Mouse (Mus musculus) forebrain, postnatal 0 days (tissue): ENCODE results near the gene Irf3. TPM values are rescaled to one million over a fixed set of nuclear protein-coding genes. Genes with fewer than 3 reads are reported as not detected.

Source experiments
- ATAC-seq: fragments of 200-750 bp; cut with Nextera tagmentation; 2 replicates; pipeline ENCODE4 v1.8.0; 2017; ENCODE audit warnings: mild to moderate bottlenecking, moderate library complexity
- DNase-seq: peaks from one replicate; pipeline ENCODE4 v3.0.0-alpha.2; 2015
- H3K27ac ChIP-seq: fragments of 300-500 bp; sonication (generic); 2 replicates; pipeline ENCODE4 v1.5.1; 2014; ENCODE audit warnings: low read depth, mild to moderate bottlenecking, antibody characterized with exemption, low read length, moderate library complexity, mixed read lengths
- H3K27me3 ChIP-seq: fragments of 300-500 bp; sonication (generic); 2 replicates; pipeline ENCODE4 v1.6.1; 2014; ENCODE audit warnings: mild to moderate bottlenecking, low read length, mixed read lengths; ENCODE audit not compliant: insufficient read depth
- H3K36me3 ChIP-seq: fragments of 300-500 bp; sonication (generic); 2 replicates; pipeline ENCODE4 v1.6.1; 2014; ENCODE audit warnings: mild to moderate bottlenecking, moderate library complexity; ENCODE audit not compliant: insufficient read depth
- H3K4me1 ChIP-seq: fragments of 300-500 bp; sonication (generic); 2 replicates; pipeline ENCODE4 v1.6.1; 2014; ENCODE audit warnings: antibody characterized with exemption; ENCODE audit not compliant: insufficient read depth
- H3K4me2 ChIP-seq: fragments of 300-500 bp; sonication (generic); 2 replicates; pipeline ENCODE4 v1.6.1; 2014; ENCODE audit warnings: low read depth, mild to moderate bottlenecking, moderate library complexity
- H3K4me3 ChIP-seq: fragments of 300-500 bp; sonication (generic); 2 replicates; pipeline ENCODE4 v1.5.1; 2014; ENCODE audit warnings: low read depth, low read length, mixed read lengths
- H3K9ac ChIP-seq: fragments of 300-500 bp; sonication (generic); 2 replicates; pipeline ENCODE4 v1.6.1; 2014; ENCODE audit warnings: mild to moderate bottlenecking
- H3K9me3 ChIP-seq: fragments of 300-500 bp; sonication (generic); 2 replicates; pipeline ENCODE4 v1.6.1; 2016; ENCODE audit warnings: low read length
- CTCF ChIP-seq: sonication (generic); IDR thresholded peaks from 2 replicates; pipeline ENCODE4 v1.5.1; 2016; ENCODE audit warnings: antibody characterized with exemption, control low read depth, low read depth
- WGBS: fragments of 180-500 bp; shearing (Covaris S2); extraction: QIAGEN DNeasy Blood & Tissue Kit; methylation state at CpG from one replicate; pipeline ENCODE4 v1.1.7; 2014; 5-methylcytosine and 5-hydroxymethylcytosine counted together
- polyA plus RNA-seq: library from polyadenylated mRNA; unstranded; fragments of >200 nt; fragmentation: Nextera tagmentation; extraction: Ambion mirVana; gene quantifications from 2 replicates; pipeline ENCODE4 v1.2.1, GENCODE M21; 2015
- total RNA-seq: library from RNA; depleted of rRNA; stranded (reverse); fragments of >200 nt; gene quantifications from 2 replicates; pipeline ENCODE4 v1.2.3, GENCODE M21; 2014

The Irf3 gene
- total and polyA plus RNA-seq, 2 experiments from 2014 or later, result 23.1 to 39.7 TPM

DNA sequence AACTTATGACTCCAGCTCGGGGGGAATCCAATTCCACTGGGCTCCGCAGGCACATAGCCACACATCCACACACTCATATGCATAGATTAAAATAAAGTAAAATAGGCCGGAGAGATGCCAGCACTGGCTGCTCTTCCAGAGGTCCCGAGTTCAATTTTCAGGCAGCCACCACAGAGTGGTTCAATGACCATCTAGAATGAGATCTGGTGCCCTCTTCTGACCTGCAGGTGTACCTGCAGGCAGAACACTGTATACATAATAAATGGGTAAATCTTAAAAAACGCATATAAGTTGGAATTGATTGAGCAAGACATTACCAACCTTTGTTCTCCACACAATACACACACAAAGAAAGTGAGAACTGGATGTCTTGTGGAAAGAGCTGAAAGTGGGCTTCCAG, 41.8 kb upstream of the Irf3 start:
- Histone ChIP-seq H3K4me1 (0 out of 2 replicates have a peak, but pooled peaks cover 2% of the 10 kb centered on the region), H3K4me2 (no peak overlapping the region), H3K9ac (no peak overlapping the region), H3K27ac (no peak overlapping the region), H3K9me3 (no peaks in the 10 kb centered on the region), H3K27me3 (peaks cover 7% of the 10 kb centered on the region; the same call in 1 of the 2 replicates), H3K36me3 (peaks cover 17% of the 10 kb centered on the region), H3K4me3 (no peak overlapping the region)
- 52% methylated on average over 5 of the region's 5 CpGs for WGBS
- TF ChIP-seq CTCF, result peak; percentile 58
- ATAC-seq (no peak), DNase-seq (peak; percentile 19)

DNA sequence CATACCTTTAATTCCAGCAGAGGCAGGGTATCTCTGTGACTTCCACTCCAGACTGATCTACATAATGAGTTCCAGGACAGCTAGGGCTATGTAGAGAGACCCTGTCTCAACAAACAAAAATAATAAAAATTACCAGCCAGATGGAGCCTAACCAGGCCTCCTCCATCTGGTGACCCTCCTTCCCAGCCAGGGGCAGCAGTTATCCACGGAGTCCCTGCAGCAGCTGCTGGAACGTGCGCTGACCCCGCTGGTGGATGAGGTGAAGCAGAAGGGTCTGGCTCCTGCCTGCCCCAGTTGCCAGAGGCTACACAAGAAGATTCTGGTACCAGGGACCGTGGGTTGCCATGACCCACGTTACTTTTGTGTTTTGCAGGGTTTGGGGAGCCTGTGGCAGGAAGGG, 41.2 kb upstream of the Irf3 start:
- Histone ChIP-seq H3K4me3 (no peak overlapping the region), H3K36me3 (peaks cover 22% of the 10 kb centered on the region), H3K9ac (no peak overlapping the region), H3K27me3 (peaks cover 7% of the 10 kb centered on the region; the same call in 1 of the 2 replicates), H3K4me1 (0 out of 2 replicates have a peak, but pooled peaks cover 2% of the 10 kb centered on the region), H3K4me2 (no peak overlapping the region), H3K9me3 (no peaks in the 10 kb centered on the region), H3K27ac (no peak overlapping the region)
- ATAC-seq (no peak), DNase-seq (no peak)
- no peak for TF ChIP-seq CTCF
- WGBS, result 67% methylated on average over 6 of the region's 6 CpGs

DNA sequence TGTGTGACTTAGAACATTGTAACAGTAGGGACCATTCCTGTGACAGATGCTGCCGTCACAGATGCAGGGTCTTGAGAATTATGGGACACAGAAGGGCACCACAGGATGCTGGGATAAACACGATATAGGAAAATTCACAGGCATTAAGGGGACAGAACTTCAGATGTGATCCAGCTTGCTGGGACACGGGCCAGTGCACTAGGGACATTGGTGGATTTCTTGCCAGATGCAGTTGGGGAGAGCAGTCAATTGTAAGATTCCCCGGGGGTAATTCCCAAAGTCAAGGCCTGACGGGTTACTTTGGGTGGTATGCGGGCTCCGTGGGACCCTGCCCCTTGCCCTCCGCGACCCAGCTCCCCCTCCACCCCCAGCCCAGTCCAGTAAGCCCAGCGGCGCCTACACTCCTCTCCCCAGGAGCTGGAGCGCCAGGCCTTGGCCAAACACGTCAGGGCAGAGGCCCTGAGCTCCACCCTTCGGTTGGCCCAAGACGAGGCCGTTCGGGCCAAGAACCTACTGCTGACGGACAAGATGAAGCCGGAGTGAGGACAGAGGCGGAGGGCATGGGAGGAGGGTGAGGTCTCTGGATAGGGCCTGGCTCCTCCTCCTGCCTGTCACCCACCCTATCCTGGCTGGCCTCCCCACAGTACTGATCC, 40.1 kb upstream of the Irf3 start:
- Histone ChIP-seq H3K4me2 (no peak overlapping the region), H3K9me3 (no peaks in the 10 kb centered on the region), H3K9ac (no peak overlapping the region), H3K4me1 (0 out of 2 replicates have a peak, but pooled peaks cover under 1% of the 10 kb centered on the region), H3K27ac (no peak overlapping the region), H3K4me3 (no peak overlapping the region), H3K36me3 (peaks cover 32% of the 10 kb centered on the region), H3K27me3 (no peaks in the 10 kb centered on the region)
- no peak for TF ChIP-seq CTCF
- WGBS, result 75% methylated on average over 20 of the region's 20 CpGs
- DNase-seq (no peak), ATAC-seq (no peak)

- Histone ChIP-seq H3K36me3 (peaks cover 40% of the 10 kb centered on the region), H3K4me3 (no peak overlapping the region), H3K4me1 (no peaks in the 10 kb centered on the region), H3K27me3 (no peaks in the 10 kb centered on the region), H3K9me3 (no peaks in the 10 kb centered on the region), H3K4me2 (no peak overlapping the region), H3K27ac (no peak overlapping the region), H3K9ac (no peak overlapping the region)
- ATAC-seq, result peak; percentile 40; the same call in 1 of the 2 replicates
- peak; percentile 75 for TF ChIP-seq CTCF
- WGBS, result 52% methylated on average over 7 of the region's 7 CpGs
- DNase-seq, result peak; percentile 63
These were observed 39.2 kb upstream of the Irf3 start for GRCm38 (mm10) chr7:44958208-44958607.

DNA sequence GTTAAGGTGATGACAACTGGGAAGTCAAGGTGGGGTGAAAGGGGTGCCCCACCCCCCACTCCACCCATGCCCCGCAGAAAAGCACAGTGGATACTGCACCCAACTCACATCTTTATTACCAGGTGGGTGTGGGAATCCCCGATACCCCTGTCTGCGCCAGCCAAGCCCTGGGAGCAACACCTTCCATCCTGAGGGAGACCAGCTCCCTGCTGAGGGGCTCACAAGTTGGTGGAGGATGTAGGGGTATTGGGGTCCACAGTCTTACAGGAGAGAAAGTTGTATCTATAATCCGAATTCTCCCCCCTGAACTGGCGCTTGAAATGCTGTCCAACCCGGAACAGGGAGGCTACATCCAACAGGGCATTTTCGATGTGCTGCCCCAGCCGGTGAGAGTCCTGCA, 38.2 kb upstream of the Irf3 start:
- H3K9ac ChIP-seq, result no peak overlapping the region
- ATAC-seq, result no peak
- 92% methylated on average over 8 of the region's 8 CpGs for WGBS
- no peak overlapping the region for H3K4me3 ChIP-seq
- H3K4me1 ChIP-seq, result no peaks in the 10 kb centered on the region
- no peak overlapping the region for H3K4me2 ChIP-seq
- H3K27ac ChIP-seq, result no peak overlapping the region
- peaks cover 49% of the 10 kb centered on the region for H3K36me3 ChIP-seq
- no peaks in the 10 kb centered on the region for H3K9me3 ChIP-seq
- DNase-seq, result no peak
- no peak for TF ChIP-seq CTCF
- no peaks in the 10 kb centered on the region for H3K27me3 ChIP-seq

- H3K36me3 ChIP-seq, result peaks cover 52% of the 10 kb centered on the region
- no peaks in the 10 kb centered on the region for H3K27me3 ChIP-seq
- ATAC-seq, result no peak
- TF ChIP-seq CTCF, result no peak
- no peak overlapping the region for H3K4me3 ChIP-seq
- no peak overlapping the region for H3K4me2 ChIP-seq
- H3K27ac ChIP-seq, result no peak overlapping the region
- 94% methylated on average over 10 of the region's 10 CpGs for WGBS
- no peak overlapping the region for H3K9ac ChIP-seq
- no peaks in the 10 kb centered on the region for H3K9me3 ChIP-seq
- no peaks in the 10 kb centered on the region for H3K4me1 ChIP-seq
- DNase-seq, result no peak
These were observed 37.5 kb upstream of the Irf3 start for GRCm38 (mm10) chr7:44959874-44960511.

DNA sequence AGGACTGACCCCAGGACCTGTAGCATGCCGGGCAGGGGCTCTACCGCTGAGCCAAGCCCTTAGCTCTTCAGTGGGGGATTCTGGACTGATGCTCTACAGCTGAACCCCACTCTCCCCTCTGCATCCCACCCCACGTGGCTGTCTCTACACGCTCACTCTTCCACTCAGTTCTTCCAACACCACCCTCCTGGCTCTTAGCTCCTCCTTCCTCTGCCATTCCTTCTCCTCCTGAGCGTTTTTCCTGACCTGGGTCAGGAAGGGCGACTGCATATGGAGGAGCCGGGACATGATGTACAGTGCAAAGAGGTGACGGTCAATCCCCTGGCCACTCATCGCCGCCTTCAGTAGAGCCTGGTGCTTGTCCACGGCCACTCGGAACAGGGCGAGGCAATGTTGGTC, 36.9 kb upstream of the Irf3 start:
- no peak for DNase-seq
- Histone ChIP-seq H3K27me3 (no peaks in the 10 kb centered on the region), H3K9ac (no peak overlapping the region), H3K27ac (no peak overlapping the region), H3K4me1 (no peaks in the 10 kb centered on the region), H3K4me3 (no peak overlapping the region), H3K9me3 (no peaks in the 10 kb centered on the region), H3K36me3 (peaks cover 57% of the 10 kb centered on the region), H3K4me2 (no peak overlapping the region)
- ATAC-seq, result no peak
- 95% methylated on average over 13 of the region's 13 CpGs for WGBS
- no peak for TF ChIP-seq CTCF
